In the genomic region with DNA sequence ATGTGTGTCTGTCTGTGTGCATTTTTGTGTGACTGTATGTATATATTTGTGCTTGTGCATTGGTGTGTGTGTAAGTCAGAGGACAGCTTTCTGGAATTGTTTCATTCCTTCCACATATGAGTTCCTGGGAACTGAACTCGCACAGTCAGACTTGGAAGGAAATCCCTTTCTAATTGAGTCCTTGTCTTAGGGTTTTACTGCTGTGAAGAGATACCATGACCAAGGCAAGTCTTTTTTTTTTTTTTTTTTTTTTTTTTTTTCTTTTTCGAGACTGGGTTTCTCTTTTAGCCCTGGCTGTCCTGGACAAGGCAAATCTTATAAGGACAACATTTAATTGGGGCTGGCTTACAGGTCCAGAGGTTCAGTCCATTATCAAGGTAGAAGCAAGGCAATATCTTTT, we compare ENCODE assay signal across 30 mouse cellular contexts.
"Had no signal": no experiment of that assay in that cellular context is flagged by ENCODE, and none has a peak within 500 bp of the region (broad histone marks: within the 10 kb centered on the region; RNA-seq: fewer than 3 reads in every experiment).

No protein-coding gene starts in this region.

- H3K4me2 ChIP-seq: limb, embryonic 12.5 days; limb, embryonic 13.5 days; limb, embryonic 15.5 days; liver, embryonic 11.5 days; liver, embryonic 12.5 days; liver, embryonic 13.5 days; liver, embryonic 15.5 days; lung, embryonic 14.5 days; lung, embryonic 15.5 days; midbrain, embryonic 12.5 days; midbrain, embryonic 15.5 days; neural tube, embryonic 12.5 days; neural tube, embryonic 13.5 days had no signal

- H3K36me3 ChIP-seq: limb, embryonic 10.5 days; limb, embryonic 12.5 days; limb, embryonic 13.5 days; limb, embryonic 15.5 days; liver, embryonic 12.5 days; liver, embryonic 13.5 days; liver, embryonic 15.5 days; lung, embryonic 15.5 days; midbrain, embryonic 10.5 days; midbrain, embryonic 12.5 days; midbrain, embryonic 15.5 days; neural tube, embryonic 12.5 days; neural tube, embryonic 13.5 days had no signal

- H3K9me3 ChIP-seq: limb, embryonic 10.5 days; limb, embryonic 15.5 days; liver, embryonic 15.5 days; lung, embryonic 15.5 days; midbrain, embryonic 15.5 days had no signal

- ATAC-seq: liver, embryonic 12.5 days; liver, postnatal 0 days; lung, postnatal 0 days; midbrain, embryonic 15.5 days; midbrain, embryonic 16.5 days had no signal

- H3K27me3 ChIP-seq: lung, embryonic 15.5 days; midbrain, embryonic 15.5 days; neural tube, embryonic 12.5 days; neural tube, embryonic 13.5 days had no signal

- H3K4me1 ChIP-seq: limb, embryonic 12.5 days; limb, embryonic 13.5 days; lung, embryonic 15.5 days; neural tube, embryonic 12.5 days had no signal

- DNase-seq: left cerebral cortex, postnatal 4 days; liver, embryonic 13.5 days; liver, postnatal 0 days; lung, adult 18-20 months; lung, adult 2 months; lung, embryonic 14.5 days; lung, postnatal 10 days; lung, postnatal 14 days; lung, postnatal 36 days; lung, postnatal 4 days; midbrain, embryonic 14.5 days had no signal

- H3K27ac ChIP-seq: limb, embryonic 10.5 days; limb, embryonic 12.5 days; limb, embryonic 13.5 days; limb, embryonic 15.5 days; liver, embryonic 12.5 days; liver, embryonic 13.5 days; liver, embryonic 14.5 days; liver, embryonic 15.5 days; lung, embryonic 15.5 days; macrophage; midbrain, embryonic 10.5 days; midbrain, embryonic 12.5 days; midbrain, embryonic 15.5 days; neural tube, embryonic 12.5 days; neural tube, embryonic 13.5 days had no signal

- H3K9ac ChIP-seq: limb, embryonic 12.5 days; limb, embryonic 13.5 days; limb, embryonic 15.5 days; liver, embryonic 12.5 days; liver, embryonic 13.5 days; liver, embryonic 14.5 days; liver, embryonic 15.5 days; liver, postnatal 0 days; lung, embryonic 14.5 days; lung, embryonic 15.5 days; midbrain, embryonic 12.5 days; midbrain, embryonic 15.5 days; neural tube, embryonic 12.5 days; neural tube, embryonic 13.5 days had no signal

- H3K4me3 ChIP-seq: limb, embryonic 10.5 days; limb, embryonic 12.5 days; limb, embryonic 13.5 days; limb, embryonic 15.5 days; liver, embryonic 12.5 days; liver, embryonic 13.5 days; liver, embryonic 15.5 days; lung, embryonic 15.5 days; megakaryocyte, embryonic 14.5 days; midbrain, embryonic 10.5 days; midbrain, embryonic 12.5 days; midbrain, embryonic 15.5 days; myocyte; neural tube, embryonic 12.5 days; neural tube, embryonic 13.5 days had no signal
